Mouse (Mus musculus): ENCODE data around the gene Rprml.

Rprml gene

GRCm38 (mm10) chr11:103663119-103663518, 13.7 kb downstream of the Rprml start:
- DNase-seq (ENCODE audit: low spot score), result no peak

- no peak for DNase-seq (ENCODE audit: low spot score)
These were observed 16.3 kb downstream of the Rprml start for GRCm38 (mm10) chr11:103665695-103666094.

DNA sequence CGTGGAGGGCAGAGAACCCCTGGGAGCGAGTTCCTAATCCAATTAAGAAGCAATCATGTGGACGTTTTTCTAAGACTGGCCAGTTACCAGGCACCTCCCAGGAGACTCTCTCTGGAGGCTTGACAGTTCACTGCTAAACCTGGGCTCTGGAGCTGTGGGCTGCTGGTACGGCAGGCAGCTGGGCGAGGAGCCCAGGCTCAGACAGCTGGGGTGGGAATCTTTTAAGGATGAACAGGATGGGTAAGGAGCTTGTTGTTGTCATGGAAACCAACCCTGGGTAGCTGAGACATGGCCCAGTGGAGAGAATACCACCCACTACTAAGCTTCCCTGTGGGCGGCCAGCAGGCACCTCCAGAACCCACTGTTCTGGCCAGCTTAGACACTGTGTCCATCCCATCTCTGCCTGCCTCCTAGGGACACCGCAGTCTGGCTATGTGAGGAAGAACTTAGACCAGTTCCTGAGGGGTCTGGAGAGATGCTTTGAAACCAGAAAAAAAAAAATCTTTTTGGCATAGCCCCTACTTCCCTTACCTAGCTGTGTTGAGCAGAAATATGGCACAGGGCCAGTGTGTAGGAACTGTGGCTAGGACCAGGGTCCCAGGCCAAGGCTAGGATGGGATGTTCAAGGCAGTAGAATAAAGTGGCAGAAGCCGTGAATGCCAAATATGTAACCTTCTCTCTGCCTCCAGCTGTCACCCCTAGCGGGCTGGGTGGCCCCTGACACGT, 17.0 kb downstream of the Rprml start:
- no peak for DNase-seq (ENCODE audit: low spot score)

- DNase-seq (ENCODE audit: low spot score), result no peak
These were observed 17.6 kb downstream of the Rprml start for GRCm38 (mm10) chr11:103666907-103667426.

DNA sequence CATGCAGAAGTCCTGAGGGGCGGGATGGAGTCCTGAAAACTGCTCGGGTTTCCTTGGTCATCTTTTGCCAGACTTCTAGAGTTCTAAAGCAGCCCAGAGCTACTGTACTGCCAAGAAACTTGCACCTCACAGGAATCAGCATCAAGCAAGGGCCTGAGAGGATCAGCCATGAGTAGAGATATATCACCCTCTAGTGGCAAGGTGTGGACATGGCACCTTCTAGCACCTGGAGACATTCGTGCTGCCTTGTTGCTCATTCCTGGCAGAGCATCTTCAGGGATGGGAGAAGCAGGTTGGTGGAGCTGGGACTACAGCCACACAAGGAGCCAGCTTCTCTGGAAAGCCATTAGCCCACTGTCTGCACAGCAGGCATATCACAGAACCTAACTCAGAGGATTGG, 26.2 kb downstream of the Rprml start:
- peak; percentile 53 for DNase-seq (ENCODE audit: low spot score)

- peak; percentile 33 for DNase-seq (ENCODE audit: low spot score)
These were observed 27.7 kb downstream of the Rprml start for GRCm38 (mm10) chr11:103677042-103677441.

DNA sequence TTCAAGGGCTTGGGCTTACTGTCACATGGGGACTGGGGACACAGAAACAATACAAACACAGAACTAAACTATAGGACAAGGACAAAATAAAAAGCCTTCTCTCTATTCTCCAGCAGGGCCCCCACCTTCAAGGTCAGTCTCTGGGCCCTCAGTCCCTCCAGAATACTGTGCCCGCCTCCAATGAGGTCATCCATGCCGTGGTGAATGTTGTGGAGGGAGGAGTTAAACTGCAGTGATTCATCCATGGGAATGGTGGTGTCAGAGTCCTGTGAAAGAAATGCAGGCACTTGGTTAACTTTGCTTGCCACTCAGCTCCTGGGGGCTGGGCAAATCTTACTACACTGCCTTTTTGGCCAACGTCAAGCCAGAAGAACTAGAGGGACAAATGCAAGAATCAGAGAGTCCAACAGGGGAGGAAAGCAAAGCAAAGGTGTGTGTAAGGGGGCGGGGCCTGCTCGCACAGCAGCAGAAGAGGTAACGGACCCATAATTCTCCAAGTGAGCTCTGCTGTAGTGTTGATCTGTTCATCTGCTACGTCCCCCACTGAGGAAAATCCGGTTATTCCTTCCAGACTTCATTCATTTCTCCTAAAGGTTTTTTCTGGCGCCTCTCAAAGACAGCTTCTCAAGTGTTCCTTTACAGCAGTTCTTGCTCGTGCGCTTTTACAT, 34.4 kb downstream of the Rprml start:
- no peak for DNase-seq (ENCODE audit: low spot score)

GRCm38 (mm10) chr11:103685261-103685736, 35.9 kb downstream of the Rprml start:
- DNase-seq (ENCODE audit: low spot score), result no peak

GRCm38 (mm10) chr11:103686706-103687105, 37.3 kb downstream of the Rprml start:
- no peak for DNase-seq (ENCODE audit: low spot score)

GRCm38 (mm10) chr11:103688271-103688979, 39.1 kb downstream of the Rprml start:
- DNase-seq (ENCODE audit: low spot score), result no peak

DNA sequence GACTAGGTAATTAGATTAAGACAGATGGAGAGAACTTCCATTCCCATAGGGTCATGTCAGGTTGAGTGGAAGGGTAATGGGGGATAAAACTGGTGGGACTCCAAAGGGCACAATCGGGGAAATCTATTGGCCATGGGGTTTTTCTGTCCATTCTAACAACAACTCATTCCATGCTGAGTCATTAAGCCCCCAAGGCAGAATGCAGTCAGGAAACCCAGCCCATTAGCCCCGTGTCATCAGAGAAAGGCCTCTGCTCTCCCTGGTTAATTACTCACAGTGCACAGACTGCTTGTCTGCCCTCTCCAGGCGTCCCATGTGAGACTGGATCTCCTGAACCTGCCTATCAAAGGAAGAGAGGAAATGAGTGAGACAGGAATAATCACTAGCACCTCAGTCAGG, 39.6 kb downstream of the Rprml start:
- DNase-seq (ENCODE audit: low spot score), result no peak

GRCm38 (mm10) chr11:103691036-103691435, 41.7 kb downstream of the Rprml start:
- DNase-seq (ENCODE audit: low spot score), result no peak

DNA sequence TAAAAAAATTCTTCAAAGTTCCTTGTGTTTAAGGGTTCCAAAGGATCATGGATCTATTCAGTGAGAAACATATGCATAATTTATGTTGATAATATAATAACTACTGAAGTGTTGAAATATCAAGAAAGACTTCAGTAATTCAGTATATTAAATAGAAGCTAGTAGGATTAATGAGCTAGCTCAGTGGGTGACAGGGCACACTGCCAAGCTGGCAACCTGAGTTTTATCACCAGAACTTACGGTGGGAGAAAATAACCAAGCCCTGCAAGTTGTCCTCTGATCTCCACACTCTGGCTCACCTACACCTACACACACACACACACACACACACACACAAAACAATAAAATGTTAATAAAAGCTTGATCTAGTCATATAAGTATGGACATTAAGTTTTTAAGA, 43.9 kb downstream of the Rprml start:
- DNase-seq (ENCODE audit: low spot score), result no peak

GRCm38 (mm10) chr11:103696851-103697564, 47.6 kb downstream of the Rprml start:
- no peak for DNase-seq (ENCODE audit: low spot score)

DNA sequence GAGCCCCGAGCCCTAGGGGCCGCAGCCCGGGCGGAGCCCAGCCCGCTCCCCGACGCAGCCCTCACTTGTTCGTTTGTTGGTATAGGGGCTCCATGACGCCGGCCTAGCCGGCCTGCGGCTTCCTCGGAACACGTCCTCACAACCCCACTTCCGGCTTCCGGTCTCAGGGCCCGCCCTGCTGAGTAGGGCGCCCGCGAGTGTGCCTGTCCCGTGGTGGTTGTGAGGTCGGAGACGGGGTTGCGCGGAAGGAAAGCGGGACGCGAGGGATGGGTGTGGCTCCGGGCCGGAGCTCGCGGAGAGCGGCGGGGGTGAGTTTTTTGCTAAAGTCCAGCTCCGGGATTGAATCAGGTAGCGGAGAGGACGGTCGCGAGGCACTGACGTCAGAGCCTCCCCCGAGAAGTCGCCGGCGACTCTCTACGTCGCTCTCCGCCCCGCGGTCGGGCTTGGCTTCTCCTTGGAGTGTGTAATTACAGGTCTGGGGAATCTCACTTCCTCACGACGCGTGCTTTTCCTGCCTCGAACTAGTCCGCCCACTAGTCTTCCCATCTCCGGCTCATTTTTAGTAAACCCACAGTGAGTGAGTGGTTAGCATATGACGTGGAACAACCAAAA, 48.3 kb downstream of the Rprml start, which contains the start of gene Gosr2:
Gene Gosr2 (minus strand): TSS at position 334 of the 612 bp plus-strand sequence.
- peak; percentile 84 for DNase-seq (ENCODE audit: low spot score)

DNA sequence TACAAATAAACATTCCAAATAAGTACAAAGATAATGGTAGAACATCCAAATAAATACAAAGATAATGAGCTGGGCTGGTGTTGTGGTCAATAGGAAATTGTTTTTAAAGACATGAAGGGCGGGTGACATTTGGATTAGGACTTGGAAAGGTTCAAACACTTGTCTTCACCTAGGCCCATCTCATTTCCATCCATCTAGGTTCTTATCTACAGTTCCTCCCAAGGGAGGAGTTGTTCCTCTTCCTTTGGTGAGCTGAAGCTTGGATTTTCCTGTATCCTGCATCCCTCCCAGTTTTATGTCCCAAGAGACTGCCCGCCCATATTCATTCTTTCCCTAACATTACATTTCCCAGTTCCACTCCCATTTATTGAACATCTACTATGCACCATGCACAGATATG, 48.9 kb downstream of the Rprml start:
- DNase-seq (ENCODE audit: low spot score), result no peak
